Mouse (Mus musculus) urinary bladder, postnatal 25 days (tissue): Measurements from ENCODE around the gene Ocel1.
"Not testable (repeated sequence)": the region's sequence is repeated elsewhere in the genome, so short reads cannot be mapped to it uniquely, and the experiment has no call there.

ENCODE experiments used
- DNase-seq: peaks from one replicate; pipeline ENCODE4 v3.0.0; 2022; ENCODE audit warnings: low spot score

The Ocel1 gene

DNA sequence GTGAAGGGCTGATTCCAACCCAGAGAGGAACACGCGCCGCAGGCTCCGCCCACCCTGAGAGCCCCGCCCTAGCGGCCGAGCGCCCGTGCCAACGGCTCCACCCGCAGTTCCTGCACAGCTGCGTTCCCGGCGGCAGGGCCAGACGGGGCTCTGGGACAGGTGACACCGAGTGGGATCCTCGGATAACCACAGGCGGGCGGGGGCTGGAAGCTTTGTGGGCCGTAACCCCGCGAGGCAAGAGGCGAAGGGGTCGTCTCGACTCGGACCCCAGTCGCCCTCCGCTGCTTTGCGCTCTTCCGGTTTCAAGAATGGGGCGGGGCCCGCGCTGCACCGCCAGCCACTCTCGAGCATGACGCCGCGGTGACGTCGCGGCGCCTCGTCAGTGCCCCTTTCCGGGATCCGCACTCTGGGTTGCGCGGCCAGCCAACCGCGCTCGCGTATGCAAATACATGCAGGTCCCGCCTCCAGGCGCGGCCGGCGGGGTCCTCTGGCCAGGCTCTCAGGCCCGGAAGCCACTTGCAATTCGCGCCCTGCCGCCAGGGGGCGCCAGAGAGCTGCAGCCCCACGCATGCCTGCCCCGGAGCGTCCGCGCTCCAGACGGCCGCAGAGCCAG is at the start of gene Ocel1:
Gene Ocel1 (plus strand): TSS at position 63 of the 613 bp plus-strand sequence.
- DNase-seq = peak; percentile 95

DNA sequence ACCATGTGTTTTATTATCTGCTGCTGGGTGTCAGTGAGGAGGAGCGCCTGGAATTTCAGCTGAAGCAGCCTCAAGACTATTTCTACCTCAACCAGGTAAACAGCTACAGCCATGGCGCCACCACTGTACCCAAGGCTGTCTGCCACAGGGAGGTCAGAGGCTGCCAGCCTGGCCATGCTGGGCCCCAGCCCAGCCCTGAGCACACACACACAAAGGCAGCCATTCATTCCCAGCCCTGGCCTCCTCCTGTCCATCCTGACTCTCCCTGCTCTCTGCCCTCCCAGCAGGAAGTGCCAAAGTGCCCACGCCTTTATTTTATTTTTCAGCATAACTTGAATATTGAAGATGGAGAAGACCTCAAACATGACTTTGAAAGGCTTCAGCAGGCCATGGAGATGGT is 48.2 kb upstream of the Ocel1 start:
- no peak for DNase-seq

DNA sequence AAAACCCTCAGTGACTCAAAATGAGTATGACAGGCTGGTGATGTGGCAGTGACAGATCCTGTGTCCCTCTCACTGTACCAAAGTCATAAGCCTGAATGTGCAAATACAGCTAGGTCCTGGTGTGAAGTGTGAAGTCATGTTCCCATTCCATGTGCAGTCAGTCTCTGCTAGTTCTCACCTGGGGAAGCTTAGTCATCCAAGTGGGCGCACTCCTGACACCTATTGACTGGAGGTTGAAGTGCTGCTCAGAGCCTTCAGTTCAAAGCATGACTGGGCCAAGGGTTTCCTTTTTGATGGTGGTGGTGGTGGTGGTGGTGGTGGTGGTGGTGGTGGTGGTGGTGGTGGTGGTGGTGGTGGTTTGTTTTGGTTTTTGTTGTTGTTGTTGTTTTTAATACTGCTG is 46.2 kb upstream of the Ocel1 start:
- no peak for DNase-seq

DNA sequence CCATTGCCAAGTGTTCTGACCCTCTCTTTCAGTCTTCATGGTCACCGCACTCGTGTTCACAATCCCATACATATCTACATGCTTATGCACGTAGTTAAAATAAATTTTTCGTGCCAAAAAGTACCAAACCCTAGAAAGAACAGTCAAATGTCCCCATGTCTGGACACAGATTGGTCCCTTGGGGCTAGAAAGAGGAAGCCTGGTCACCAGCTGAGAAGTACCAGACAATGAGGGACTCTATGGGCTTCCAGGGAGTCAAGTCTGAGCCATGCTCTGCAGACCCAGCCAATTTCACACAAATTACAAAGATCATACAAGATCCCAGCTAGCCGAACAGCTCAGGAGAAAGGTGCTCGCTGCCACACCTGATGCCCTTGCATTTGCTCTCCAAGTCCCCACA is 33.3 kb upstream of the Ocel1 start:
- DNase-seq = not testable (repeated sequence)

DNA sequence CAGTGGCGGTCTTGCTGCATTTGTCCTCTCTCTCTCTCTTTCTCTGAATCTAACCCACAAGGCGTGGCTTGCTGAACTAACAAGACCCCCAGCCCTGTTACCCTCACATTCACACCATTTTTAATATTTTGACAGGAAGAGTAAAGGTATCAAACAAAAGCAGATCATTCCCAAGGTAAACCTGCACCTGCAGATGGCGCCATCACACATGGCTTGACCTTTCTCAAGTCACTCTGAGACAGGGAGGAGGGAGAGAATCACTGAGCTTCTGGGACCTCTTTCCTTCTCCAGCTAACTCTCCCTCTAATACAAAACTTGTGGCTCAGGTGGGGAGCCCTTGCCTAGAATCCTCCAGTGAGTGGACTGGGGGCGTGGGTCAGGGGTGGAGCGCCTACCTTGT is 30.5 kb upstream of the Ocel1 start:
- DNase-seq = peak; percentile 17

DNA sequence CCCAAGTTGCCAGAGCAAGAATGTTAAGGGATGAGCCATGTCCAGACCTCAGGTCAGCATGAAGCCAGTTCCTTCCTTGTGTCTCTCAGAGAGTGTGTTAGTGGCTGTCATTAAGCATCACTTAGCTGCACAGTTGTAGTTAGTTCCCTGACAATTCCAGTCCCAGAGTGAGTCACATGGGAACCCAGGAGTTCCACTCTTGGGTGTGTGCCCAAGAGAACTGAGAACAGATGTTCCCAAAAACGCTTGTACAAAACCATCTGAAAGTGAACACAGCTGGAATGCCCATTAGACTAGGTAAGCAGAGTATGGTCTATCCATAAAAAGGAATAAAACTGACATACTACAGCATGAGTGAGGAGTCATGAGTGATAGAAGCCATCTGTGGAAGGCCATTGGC is 24.5 kb upstream of the Ocel1 start:
- DNase-seq = no peak

DNA sequence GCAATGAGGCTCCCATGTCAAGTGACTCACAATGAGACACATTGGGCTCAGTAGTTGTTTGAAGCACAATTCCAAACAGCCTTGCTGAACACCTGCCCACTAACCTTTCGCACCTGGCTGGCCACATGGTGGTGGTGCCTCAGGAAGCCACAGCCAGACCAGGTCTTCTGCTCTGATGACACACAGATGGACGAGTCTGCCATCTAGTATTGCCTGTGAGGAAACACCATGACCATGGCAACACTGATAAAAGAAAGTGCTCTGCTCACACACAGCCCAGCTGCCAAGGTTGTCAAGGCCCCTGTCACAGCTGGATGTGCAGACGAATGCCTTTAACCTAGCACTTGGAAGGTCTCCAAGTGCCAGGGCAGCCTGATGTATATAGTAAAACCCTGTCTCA is 20.0 kb upstream of the Ocel1 start:
- no peak for DNase-seq

DNA sequence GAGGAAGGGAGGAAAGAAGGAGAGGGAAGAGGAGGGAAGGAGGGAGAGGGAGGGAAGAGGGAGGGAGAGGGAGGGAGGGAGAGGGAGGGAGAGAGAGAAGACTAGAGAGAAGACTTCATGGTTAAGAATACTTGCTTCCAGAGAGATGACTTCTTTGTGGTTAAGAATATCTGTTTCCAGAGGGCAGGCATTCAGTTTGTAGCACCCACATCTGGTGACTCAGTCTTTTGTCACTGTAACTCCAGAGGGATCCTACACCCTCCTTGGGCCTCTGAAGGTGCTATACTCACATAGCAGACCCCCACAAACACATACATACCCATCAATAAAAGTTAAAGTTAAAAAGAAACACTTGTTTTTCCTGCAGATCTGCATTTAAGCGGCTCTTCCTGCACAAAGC is 19.6 kb upstream of the Ocel1 start:
- DNase-seq = no peak

DNA sequence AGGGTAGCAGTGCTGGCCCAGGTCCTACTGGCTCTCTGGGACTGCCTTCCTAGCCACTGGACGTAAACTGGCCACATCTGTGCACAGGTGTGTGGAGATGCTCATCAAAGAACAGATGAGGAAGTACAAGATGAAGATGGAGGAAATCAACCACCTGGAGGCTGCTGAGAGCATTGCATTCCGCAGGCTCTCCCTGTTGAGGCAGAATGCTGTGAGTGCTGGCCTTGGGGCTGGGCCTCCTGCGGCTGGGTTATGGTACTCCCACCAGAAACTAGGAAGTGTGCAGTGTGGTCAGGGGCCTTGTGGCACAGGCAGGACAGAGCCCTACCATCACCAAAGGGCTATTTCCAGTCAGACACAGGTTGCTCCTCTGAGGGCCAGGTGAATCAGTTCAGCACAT is 13.1 kb upstream of the Ocel1 start:
- DNase-seq = no peak

DNA sequence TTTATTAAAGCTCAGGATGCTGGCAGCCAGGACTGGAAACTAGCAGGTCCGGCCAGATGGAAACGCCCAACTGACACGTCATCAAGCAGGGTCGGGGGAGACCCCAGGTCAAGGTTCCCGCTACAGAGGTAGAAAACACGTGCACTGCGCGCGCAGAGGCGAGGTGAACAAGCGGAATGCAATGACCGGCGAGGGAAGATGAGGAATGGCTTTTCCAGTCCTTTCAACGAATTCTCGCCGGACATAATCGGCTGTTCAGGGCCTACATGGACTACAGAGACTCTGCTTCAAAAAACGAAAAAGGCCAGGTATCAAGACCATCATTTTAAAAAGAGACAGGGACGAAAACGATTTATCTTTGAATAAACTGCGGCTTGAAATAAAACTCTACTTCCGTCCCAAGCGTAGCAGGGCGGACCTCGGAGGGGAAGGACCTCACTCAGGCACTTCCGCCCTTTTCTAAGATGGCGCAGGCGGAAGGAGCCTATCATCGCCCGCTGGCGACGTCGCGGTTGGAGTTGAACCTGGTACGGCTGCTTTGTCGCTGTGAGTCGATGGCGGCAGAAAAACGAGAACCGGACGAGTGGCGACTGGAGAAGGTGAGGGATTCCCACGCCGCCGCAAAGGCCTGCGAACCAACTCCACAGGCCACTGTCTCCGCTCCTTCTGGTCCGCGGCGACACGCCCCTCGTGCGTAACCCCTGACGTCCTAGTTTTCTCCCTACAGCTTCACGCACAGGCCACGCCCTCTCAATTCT is 4.1 kb upstream of the Ocel1 start, which contains the start of gene Use1:
Gene Use1 (plus strand): TSS at position 78 of the 758 bp plus-strand sequence.
- DNase-seq = peak; percentile 88

DNA sequence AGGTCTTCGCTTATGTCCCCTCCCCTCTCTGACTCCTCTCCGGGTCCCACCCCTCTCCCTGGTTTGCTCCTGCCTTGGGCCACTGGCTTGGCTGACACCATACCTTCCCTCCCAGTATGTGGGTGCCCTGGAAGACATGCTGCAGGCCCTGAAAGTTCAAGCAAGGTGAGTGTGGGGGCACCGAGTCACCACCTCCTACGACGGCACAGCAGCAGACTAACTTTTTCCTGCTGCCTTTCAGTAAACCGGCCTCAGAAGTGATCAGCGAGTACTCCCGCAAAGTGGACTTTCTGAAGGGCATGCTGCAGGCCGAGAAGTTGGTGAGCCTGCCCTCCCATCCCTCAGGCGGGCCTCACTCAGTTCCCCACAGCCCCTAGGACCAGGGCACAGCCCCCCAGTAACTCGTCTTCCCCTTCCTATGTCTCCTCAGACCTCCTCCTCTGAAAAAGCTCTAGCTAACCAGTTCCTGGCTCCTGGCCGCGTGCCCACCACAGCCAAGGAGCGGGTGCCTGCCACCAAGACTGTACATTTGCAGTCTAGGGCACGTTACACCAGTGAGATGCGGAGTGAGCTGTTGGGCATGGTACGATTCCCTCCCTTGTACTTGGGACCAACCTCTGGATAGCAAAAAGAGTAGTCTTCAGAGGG is 3.4 kb upstream of the Ocel1 start:
- DNase-seq = no peak

DNA sequence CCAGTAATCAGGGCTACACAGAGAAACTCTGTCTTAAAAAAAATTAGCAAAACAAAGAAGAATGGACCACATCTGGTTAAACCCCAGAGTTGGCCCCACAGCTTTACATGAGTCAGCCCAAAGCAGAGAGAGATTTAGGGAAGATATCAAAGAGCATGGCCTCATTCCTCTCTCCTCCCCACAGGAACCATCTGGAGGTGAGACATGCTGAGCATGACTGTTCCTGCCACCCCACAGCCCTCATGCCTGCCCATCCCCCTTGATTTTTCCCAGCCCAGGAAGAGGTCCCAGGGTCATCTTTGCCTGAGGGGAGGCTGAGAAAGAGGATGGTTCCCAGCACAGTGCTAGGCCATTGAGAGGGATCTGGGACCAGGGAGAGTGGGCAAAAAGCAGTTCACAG is 2.7 kb upstream of the Ocel1 start:
- no peak for DNase-seq

DNA sequence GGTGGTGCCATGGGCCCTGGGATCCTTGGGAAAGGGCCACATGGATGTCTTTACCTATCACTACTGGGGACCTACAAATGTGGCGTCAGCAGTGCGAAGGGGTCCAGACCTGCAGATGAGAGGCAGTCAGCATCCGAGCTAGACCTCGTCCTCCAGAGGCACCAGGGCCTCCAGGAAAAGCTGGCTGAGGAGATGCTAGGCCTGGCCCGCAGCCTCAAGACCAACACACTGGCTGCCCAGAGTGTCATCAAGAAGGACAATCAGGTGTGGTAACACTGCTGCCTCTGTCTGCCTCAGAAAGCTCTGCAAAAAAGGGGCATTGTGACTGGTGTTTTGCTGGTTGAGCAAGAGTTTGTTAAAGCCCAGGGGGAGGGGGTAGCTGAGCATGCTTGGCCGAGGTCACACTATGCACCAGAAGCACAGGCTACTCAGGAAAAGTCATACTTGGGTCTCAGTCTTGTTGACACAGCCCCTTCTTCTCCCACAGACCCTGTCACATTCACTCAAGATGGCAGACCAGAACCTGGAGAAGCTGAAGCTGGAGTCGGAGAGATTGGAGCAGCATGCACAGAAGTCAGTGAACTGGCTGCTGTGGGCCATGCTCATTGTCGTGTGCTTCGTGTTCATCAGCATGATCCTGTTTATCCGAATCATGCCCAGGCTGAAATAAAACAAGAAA is 1.9 kb upstream of the Ocel1 start:
- DNase-seq = no peak

DNA sequence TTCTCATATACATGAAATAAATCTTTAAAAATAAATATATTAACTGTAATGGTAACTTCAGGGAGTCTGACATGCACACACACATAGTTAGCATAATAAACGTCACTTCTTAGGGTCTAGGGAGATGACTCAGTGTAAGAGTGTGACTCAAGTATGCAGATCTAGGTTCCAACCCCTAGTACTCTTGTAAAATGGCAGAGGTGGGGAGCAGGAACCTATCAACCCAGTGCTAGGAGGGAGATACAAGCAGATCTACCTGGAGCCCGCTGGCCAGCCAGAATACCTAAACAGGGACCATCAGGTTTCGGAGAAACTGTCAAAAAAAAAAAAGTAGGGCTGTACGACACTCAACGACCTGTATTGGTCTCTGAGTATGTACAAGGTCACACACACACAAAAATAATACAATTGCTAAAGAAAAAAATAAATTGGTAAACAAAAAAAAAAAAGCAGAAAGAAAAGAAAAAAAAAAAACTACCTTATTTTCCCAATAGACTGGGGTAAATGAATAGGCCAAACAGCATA is 325 bp upstream of the Ocel1 start:
- no peak for DNase-seq

DNA sequence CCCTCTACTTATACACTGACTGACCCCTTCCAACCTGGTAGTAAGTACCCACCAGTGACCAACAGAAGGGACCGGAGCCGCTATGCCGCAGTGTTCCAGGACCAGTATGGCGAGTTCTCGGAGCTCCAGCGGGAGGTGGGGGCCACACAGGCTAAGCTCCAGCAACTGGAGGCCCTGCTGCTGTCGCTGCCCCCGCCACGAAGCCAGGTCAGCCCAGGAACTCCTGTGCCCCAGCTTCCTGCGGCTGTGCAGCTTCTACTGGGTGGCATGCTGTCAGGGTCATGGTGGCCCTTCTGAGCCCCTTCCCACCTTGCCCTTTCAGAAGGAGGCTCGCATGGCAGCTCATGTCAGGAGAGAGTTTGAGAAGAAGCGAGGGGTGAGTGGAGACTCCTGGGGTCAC is 1.3 kb downstream of the Ocel1 start:
- no peak for DNase-seq

DNA sequence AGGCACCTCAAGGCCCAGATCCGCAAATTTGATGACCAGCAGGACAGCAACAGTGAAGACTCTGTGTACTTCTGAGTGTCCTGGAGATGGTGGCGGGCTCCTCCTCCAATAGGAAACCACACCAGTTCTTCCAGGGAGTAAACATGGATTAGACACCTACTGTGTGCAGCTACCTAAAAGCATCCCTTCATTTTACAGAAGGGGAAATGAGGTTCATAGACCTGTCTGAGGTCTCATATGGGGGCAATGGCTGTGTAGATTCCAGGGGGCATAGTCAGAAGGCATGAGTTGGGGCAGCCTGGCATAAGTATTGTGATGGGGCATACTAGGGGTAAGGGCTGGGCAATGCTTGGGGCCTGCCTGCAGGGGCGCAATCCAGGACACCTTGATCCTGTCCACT is 1.9 kb downstream of the Ocel1 start:
- DNase-seq = no peak

DNA sequence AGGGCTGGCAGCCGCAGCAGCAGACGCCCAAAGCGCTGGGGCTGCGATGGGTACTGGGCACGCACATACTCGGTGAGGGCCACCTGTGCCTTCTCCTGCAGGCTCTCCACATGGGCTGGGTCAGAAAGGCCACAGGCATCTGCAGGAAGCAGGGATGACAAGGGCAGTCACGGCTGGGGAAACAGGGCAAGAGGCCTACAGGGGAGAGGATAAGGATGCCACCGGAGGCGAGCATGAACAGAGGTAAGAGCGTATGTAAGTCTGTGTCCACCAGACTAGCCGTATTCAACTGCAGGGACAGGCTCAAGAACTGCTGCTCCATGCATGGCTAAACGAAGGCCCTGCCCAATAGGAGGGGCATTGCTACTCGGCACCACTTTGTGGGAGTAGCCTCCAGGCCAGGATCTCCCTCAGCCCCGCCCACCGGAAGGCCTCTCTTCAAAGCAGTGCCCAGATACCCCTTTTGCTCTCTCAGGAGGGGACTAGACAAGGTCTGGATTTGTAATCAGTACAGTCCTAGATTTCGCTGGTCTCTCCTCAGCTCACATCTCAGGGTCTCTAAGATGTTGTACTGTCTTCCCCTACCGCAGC is 3.6 kb downstream of the Ocel1 start:
- DNase-seq = no peak

DNA sequence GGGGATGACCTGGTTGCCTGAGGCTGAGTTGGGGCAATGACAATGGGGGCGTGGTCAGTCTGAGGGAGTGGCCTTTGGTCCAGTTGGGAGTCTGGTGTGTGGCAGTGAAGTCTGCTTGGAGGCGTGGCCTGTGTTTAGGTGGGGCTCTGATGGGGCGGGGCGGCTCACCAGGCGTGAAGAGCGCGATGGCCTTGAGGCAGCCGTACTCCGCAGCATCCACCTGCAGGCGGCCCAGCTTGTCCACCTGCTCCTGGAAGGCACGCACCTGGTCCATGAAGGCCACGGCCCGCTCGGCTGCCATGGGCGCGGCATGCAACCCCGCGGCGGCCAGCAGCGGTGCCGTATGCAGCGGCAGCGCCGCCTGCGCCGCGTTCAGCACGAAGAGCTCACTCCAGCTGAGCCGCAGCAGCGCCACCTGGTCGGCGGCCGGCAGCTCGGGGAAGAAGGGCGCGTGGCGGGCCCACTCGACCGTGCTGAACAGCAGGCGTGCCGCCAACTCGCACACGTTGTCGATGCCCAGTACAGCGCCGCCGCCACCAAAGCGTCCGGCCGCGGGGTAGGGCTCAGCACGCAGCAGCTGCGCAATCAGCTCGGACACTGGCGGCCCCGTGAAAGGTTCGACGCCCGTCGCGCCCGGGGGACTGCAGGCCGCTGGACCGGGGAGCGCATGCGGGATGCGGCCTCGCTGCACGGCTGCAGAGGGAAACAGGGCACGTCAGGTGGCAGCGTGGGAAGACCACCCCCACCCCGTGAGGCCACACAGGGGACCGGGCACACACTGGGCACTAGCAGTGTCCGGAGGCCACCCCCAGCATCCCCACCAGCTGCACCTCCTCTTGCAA is 4.7 kb downstream of the Ocel1 start:
- peak; percentile 59 for DNase-seq

DNA sequence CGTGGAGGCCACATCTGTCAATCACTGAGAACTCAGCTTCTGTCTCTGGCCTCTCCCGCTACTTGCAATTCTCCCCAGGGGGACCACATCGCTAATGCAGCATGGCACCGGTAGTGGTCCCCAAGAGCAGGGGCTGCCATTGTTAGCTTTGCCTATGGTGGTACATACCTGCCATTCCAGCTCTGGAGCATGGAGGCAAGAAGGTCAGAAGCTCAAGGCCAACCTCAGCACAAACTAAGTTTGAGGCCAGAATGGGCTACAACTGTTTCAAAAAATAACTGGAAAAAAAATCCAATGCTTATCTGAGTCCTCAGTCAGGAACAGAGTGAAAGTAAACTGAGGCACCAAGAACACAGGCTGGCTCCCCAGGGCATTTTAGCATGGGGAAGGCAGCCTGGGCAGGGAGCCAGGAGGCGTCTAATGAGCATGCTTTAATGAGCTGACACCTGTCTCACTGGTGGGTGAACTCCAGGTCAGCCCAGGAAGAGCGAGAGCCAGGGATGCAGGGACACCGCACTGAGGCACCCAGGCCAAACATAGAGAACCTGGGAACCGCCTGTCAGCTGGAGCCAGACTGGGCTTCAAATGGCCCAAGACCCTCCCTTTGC is 5.4 kb downstream of the Ocel1 start:
- no peak for DNase-seq

DNA sequence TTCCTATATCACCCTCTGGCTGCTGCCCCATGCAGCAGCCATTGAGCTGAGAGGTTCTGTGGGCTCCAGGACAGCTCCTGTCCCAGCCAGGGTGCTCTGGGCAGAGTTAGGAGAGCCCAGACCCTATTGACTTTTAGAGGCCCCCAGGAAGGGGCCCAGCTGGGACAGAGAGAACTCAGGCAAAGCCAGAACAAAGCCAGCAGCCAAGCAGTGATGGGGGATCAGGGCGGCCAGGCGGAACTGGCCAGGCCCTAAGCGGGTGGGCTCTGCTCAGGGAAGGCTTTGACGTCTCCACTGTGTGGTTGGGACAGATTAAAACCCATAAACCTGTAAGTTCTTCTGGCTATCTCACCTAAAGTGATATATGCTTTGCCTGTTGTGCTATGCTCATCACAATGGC is 7.9 kb downstream of the Ocel1 start:
- DNase-seq = no peak
